Mouse (Mus musculus): ENCODE results near the gene Sept9. TPM values are rescaled to one million over a fixed set of nuclear protein-coding genes. Genes with fewer than 3 reads are reported as not detected.

Sept9 gene
- polyA plus RNA-seq, 1 experiment, result 41.4 TPM

GRCm38 (mm10) chr11:117174924-117175323 lies 24.5 kb upstream of the Sept9 start:
- Histone ChIP-seq H3K4me1 (ENCODE audit: control insufficient read depth, insufficient read depth, low read length) (no peaks in the 10 kb centered on the region), H3K4me3 (replicated peaks; ENCODE audit: extremely low read depth, low read depth, low read length) (peak overlapping the region; percentile 56)
- DNase-seq, result peak; percentile 37
- TF ChIP-seq CTCF (IDR thresholded peaks at IDR 0.05; ENCODE audit: insufficient read depth, low read length) (no peak), POLR2A (IDR thresholded peaks at IDR 0.05; ENCODE audit: borderline replicate concordance, extremely low read depth, low read depth, low read length) (peak; percentile 35; the same call in 1 of the 2 replicates)
- 17% methylated on average over 15 of the region's 15 CpGs for WGBS

DNA sequence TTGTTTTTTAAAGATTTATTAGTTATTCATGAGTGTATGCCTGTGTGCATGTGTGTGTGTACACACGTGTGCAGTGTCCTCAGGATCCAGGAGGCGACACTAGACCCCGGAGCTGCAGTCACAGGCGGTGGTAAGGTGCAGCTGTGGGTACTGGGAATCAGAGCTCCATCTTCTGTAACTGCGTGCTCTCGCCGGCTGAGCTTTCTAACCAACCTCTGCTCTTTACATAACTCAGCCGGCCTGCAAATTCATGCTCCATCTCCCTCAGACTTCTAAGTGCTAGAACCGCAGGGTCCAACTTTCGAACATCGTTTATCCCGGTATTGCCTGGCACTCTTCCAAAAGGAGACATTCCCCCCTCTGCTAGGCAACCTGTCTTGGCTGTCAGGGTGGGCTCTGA lies 24.0 kb upstream of the Sept9 start:
- no peak for DNase-seq
- no peak for TF ChIP-seq CTCF (IDR thresholded peaks at IDR 0.05; ENCODE audit: insufficient read depth, low read length)
- WGBS, result 75% methylated on average over 12 of the region's 12 CpGs
- Histone ChIP-seq H3K4me1 (ENCODE audit: control insufficient read depth, insufficient read depth, low read length) (no peaks in the 10 kb centered on the region), H3K4me3 (replicated peaks; ENCODE audit: extremely low read depth, low read depth, low read length) (no peak overlapping the region)

DNA sequence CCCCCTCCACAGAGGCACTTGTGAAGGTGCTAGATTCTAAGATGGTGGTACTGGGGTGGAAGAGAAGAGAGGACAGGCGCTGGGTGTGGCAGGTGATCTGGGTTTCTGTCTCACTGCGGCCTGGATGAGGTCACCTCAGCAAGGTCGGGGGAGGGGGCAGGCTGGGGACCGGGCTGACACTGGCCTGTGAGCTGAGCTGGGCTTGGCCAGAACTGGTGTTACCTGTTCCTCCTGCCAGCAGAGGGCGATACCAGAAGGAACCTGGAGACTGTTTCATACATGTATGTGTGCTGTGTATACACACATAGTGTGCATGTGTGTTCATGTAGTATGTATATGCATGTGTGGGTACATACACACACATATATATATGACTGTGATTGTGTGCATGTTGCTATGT lies 23.2 kb upstream of the Sept9 start:
- no peak for DNase-seq
- WGBS, result 38% methylated on average over 5 of the region's 5 CpGs
- Histone ChIP-seq H3K4me1 (ENCODE audit: control insufficient read depth, insufficient read depth, low read length) (no peaks in the 10 kb centered on the region), H3K4me3 (replicated peaks; ENCODE audit: extremely low read depth, low read depth, low read length) (no peak overlapping the region)
- TF ChIP-seq CTCF (IDR thresholded peaks at IDR 0.05; ENCODE audit: insufficient read depth, low read length) (peak; percentile 60), POLR2A (IDR thresholded peaks at IDR 0.05; ENCODE audit: borderline replicate concordance, extremely low read depth, low read depth, low read length) (no peak)

- Histone ChIP-seq H3K4me1 (ENCODE audit: control insufficient read depth, insufficient read depth, low read length) (no peaks in the 10 kb centered on the region), H3K4me3 (replicated peaks; ENCODE audit: extremely low read depth, low read depth, low read length) (no peak overlapping the region)
- no peak for TF ChIP-seq POLR2A (IDR thresholded peaks at IDR 0.05; ENCODE audit: borderline replicate concordance, extremely low read depth, low read depth, low read length)
- TF ChIP-seq CTCF (IDR thresholded peaks at IDR 0.05; ENCODE audit: insufficient read depth, low read length), result no peak
- no peak for DNase-seq
- WGBS, result 54% methylated on average over 5 of the region's 5 CpGs
These were observed 22.6 kb upstream of the Sept9 start for GRCm38 (mm10) chr11:117176900-117177299.

DNA sequence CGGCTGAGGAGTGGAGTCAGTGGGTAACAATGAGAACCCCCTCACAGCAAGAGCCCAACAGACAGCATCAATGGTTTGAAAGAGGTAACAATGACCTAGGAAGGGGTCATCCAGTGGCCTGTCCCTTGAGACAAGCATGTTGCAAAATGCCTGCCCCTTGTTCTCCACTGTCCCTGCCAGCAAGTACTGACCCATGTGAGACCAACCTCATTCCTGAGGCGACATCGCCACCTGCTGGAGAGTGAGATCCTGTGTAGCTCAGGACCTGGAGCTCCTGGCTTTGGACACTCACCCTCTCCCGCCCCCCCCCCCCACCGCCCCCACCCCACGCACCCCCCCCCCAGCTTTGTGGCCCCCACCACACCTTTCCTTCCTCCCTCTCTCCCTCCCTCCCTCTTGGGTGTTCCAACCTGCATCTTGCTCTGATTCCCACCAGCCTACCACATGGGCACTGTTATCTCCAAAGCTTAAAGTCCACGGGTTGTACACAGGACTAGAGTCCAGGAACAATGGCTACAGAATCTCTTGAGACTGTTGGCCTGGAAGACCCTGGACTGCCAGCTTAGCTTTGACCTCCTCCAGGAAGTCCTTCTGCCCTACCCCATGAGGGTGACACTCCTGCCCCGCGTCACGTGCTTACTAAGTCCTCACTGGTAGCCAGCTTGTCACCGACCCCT lies 22.0 kb upstream of the Sept9 start:
- Histone ChIP-seq H3K4me3 (replicated peaks; ENCODE audit: extremely low read depth, low read depth, low read length) (no peak overlapping the region), H3K4me1 (ENCODE audit: control insufficient read depth, insufficient read depth, low read length) (no peaks in the 10 kb centered on the region)
- WGBS, result 54% methylated on average over 8 of the region's 11 CpGs
- peak; percentile 92 for DNase-seq
- TF ChIP-seq POLR2A (IDR thresholded peaks at IDR 0.05; ENCODE audit: borderline replicate concordance, extremely low read depth, low read depth, low read length) (peak; percentile 18; the same call in 1 of the 2 replicates), CTCF (IDR thresholded peaks at IDR 0.05; ENCODE audit: insufficient read depth, low read length) (peak; percentile 99)

GRCm38 (mm10) chr11:117179902-117180301 lies 19.6 kb upstream of the Sept9 start:
- TF ChIP-seq CTCF (IDR thresholded peaks at IDR 0.05; ENCODE audit: insufficient read depth, low read length) (peak; percentile 39), POLR2A (IDR thresholded peaks at IDR 0.05; ENCODE audit: borderline replicate concordance, extremely low read depth, low read depth, low read length) (no peak)
- WGBS, result 83% methylated on average over 5 of the region's 5 CpGs
- no peak for DNase-seq

DNA sequence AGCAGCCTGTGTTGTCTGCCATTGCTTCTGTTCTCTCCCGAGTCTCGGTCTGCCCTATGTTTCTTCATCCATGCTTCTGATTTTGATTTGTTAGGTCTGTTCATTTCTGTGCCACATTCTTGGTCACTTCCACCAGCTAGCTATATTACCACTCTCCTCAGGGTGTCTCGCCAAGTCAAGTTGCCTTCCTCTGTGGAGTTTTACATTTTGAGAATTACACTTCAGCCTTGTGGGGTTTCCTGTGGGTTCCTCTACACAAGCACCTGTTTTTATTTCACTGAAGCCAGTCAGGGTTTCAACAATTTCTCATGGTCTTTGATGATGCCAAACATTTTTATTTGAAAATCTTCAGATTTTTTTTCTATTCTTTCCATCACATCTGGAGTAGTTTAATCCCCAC lies 16.7 kb upstream of the Sept9 start:
- DNase-seq, result no peak
- no peak overlapping the region for H3K4me3 ChIP-seq (replicated peaks; ENCODE audit: extremely low read depth, low read depth, low read length)
- TF ChIP-seq CTCF (IDR thresholded peaks at IDR 0.05; ENCODE audit: insufficient read depth, low read length) (no peak), POLR2A (IDR thresholded peaks at IDR 0.05; ENCODE audit: borderline replicate concordance, extremely low read depth, low read depth, low read length) (no peak)
- WGBS, result 77% methylated on average over 3 of the region's 3 CpGs
- H3K4me1 ChIP-seq (ENCODE audit: control insufficient read depth, insufficient read depth, low read length), result no peaks in the 10 kb centered on the region

More at GRCm38 (mm10) chr11:117179902-117180301, 19.6 kb upstream of the Sept9 start:
- no peaks in the 10 kb centered on the region for H3K4me1 ChIP-seq (ENCODE audit: control insufficient read depth, insufficient read depth, low read length)
- no peak overlapping the region for H3K4me3 ChIP-seq (replicated peaks; ENCODE audit: extremely low read depth, low read depth, low read length)

GRCm38 (mm10) chr11:117183299-117183698 lies 16.2 kb upstream of the Sept9 start:
- TF ChIP-seq CTCF (IDR thresholded peaks at IDR 0.05; ENCODE audit: insufficient read depth, low read length), result no peak
- TF ChIP-seq POLR2A (IDR thresholded peaks at IDR 0.05; ENCODE audit: borderline replicate concordance, extremely low read depth, low read depth, low read length), result no peak
- Histone ChIP-seq H3K4me3 (replicated peaks; ENCODE audit: extremely low read depth, low read depth, low read length) (no peak overlapping the region), H3K4me1 (ENCODE audit: control insufficient read depth, insufficient read depth, low read length) (no peaks in the 10 kb centered on the region)
- DNase-seq, result no peak
- 60% methylated on average over 3 of the region's 3 CpGs for WGBS

DNA sequence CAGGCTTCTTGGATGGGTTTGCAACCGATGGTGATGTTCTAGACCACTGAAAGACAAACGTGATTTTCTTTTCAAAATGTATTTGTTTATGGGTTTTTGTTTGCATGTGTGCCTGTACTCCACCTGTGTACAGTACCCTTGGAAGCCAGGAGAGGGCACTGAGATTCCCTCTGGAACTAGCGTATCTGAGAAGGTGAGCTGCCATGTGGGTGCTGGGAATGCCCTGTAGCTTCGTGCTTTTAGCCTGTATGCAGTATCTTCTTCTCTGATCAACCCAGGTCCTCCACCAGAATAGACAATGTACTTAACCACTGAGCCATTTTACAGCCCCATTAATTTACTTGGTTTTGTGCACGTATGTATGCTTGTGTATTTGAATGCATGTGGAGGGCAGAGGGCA lies 15.6 kb upstream of the Sept9 start:
- DNase-seq, result no peak
- TF ChIP-seq POLR2A (IDR thresholded peaks at IDR 0.05; ENCODE audit: borderline replicate concordance, extremely low read depth, low read depth, low read length) (no peak), CTCF (IDR thresholded peaks at IDR 0.05; ENCODE audit: insufficient read depth, low read length) (no peak)
- WGBS, result 84% methylated on average over 5 of the region's 5 CpGs

More for the DNA sequence above, 15.6 kb upstream of the Sept9 start:
- Histone ChIP-seq H3K4me1 (ENCODE audit: control insufficient read depth, insufficient read depth, low read length) (no peaks in the 10 kb centered on the region), H3K4me3 (replicated peaks; ENCODE audit: extremely low read depth, low read depth, low read length) (no peak overlapping the region)

All from lung, adult 2 months (tissue).